Mouse (Mus musculus) megakaryocyte, adult 5-6 weeks (primary cell): ENCODE data around the gene Ehd2. TPM values are rescaled to one million over a fixed set of nuclear protein-coding genes. Genes with fewer than 3 reads are reported as not detected.

Experiments
- ATAC-seq: 2 replicates; pipeline ENCODE4 v1.8.0; 2016; ENCODE audit warnings: mild to moderate bottlenecking, inconsistent platforms; ENCODE audit not compliant: poor library complexity, severe bottlenecking
- total RNA-seq, 2 experiments: library from RNA; stranded (forward) in 1 of 2; stranded (reverse) in 1 of 2; fragments of 153-499, 151-499 nt in 1 of 2; fragments of 221-1000, 200-1000 nt in 1 of 2; gene quantifications; 2 replicates each; pipeline versions ENCODE4 v1.2.3 to v1.2.4; 2015 to 2017

Gene Ehd2
- total RNA-seq, 2 experiments from 2014 or later, result 0.04 to 0.07 TPM

DNA sequence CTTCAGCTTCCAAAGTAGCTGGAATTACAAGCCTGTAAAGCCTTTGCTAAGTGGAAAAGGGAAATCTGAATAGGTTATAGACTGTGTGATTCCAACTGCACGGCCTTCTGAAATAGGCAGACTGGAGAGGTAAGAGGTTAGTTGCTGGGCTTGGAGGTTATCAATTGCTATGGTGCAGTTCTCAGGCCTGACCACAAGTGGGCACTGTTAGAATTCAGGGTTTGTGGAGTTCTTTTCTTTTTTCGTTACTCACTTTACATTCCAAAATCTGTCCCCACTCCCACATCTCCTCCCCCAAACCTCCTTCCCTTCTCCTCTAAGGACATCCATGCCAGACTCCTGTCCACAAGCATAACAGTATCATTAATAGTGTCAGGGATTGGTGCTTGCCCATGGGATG is 53.1 kb downstream of the Ehd2 start:
- ATAC-seq, result peak; percentile 80

DNA sequence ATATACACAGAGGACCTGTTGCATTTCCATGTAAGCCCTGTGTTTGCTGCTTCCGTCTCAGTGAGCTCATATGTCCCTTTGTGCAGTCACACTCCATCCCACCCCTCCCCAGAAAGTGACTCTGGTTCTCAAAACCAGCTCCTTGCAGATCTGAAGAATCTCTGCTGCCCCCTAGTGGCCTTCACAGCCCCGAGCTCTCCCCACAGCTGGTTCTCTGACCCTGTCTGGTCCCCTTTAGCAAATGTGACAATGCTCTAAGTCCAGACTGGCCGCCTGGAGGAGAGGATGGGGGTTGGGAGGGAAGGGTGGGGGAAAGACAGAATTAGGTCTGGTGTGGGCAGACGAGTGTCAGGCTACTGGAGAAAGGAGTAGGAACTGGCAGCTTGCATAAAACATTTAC is 55.2 kb downstream of the Ehd2 start:
- ATAC-seq, result peak; percentile 57

DNA sequence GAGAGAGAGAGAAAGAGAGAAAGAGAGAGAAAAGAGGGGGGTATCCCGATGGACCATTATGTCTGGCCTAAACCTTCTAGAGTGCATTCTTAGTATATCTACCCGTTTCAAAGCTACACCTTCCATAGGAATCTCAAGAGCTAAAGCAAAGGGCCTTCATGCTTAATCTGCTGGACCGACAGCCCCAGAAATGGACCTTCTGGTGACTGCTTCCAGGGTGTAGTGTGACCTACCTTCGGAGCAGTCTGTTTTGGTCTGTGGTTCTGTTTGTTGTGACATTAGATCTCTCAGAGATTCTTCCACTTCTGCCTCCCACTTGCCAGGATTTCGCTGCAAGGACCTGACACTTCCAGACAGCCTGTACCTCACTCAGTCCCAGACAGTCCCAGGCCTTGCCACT is 56.8 kb downstream of the Ehd2 start:
- no peak for ATAC-seq

DNA sequence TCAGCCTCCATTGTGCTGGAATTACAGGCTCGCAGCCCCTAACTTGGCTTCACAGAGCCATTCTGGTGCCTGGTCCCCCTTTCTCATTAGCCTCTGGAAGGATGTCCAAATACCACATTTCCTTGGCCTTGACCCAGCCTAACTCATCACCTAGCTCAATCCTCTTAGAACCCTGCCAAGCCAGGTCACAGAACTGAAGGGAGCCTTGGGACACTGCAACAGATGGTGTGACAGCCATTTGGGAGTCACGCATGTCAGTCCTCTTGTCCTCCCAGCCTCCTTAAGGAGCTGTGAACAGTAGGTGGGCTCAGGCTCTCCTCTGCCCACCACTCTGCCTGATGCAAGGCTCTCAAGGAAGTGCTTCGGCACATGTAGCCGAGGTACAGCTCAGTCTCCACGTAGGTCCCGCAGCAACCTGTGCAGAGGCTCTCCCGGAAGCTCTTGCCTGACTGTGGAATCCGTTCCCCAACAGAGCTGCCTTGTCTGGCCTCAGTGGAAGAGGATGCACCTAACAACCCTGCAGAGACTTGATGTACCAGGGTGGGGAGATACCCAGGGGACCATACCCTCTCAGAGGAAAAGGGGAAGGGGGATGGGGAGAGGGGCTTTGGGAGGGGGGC is 59.3 kb downstream of the Ehd2 start:
- no peak for ATAC-seq

DNA sequence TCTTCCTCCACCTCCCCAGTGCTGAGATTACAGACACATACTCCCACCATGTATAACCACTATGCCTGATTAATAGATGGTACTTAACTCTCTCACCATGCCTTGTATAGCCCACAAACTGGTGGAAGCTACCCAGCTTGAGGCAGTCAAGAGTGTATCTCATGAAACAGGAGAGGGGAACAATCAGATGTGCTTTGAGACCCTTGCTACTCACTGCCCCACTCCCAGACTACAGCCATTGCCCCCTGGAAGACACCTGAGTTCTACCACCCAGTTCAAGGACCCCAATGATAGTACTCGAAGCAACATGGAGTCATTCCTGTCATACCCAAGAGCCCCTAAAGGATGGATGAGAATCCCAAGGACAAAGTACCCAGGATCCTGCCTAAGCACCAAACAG is 60.8 kb downstream of the Ehd2 start:
- no peak for ATAC-seq

DNA sequence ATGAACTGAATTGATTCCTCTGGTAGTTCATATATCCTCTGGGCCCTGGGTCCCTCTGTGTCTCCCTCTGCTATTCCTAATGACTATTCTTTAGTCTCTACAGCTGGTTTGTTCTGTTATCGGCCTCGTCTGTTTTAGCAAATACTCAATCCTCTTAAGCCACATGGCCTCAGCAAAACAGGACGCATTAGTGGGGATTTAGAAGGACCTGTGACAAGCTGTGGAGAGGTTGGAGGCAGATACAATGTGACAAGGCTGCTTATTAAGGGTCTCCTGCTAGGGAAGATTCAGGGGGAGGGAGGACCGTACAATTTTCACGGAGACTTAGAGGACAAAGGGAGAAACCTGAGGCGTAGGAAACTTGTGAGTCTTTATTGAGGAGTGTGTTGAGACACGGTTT is 61.5 kb downstream of the Ehd2 start:
- ATAC-seq, result no peak

DNA sequence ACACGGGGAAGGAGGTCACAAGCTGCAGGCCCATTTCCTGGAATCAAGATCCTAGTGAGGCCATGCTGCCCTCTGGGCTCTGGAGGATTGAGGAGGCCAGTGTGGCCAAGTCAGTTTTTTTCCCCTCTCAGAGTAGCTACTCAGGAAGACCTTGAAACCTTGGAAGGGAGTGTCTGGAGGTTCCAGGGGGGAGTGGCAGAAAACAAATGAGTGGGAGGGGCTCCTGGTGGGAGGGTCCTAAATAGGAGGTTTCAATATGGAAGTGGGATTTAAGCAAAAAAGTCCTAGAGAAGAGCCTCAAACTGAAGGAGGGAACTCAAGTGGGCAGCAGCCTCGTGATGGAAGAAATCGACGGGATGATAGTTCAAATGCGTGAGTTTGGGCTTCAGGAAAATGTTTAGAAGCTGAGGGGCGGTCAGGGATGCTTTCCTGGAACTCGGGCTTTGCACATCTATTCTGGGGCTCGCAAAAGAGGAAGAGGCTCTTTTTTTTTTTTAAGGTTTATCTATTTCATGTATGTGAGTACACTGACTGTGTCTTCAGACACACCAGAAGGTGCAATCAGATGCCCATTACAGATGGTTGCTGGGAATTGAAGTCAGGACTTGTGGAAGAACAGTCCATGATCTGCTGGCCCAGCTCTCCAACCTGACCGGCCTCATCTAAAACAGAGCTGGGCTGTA is 65.9 kb downstream of the Ehd2 start:
- ATAC-seq, result no peak

Other genes with a start within 250 kb of the Ehd2 start
- not detected in 2 replicates for gene Obox5, start 217.4 kb downstream of the Ehd2 start, total RNA-seq (2015)
- gene Obox5, start 217.4 kb downstream of the Ehd2 start, total RNA-seq (2017), result not detected in 2 replicates
- gene Obox6, start 127.9 kb downstream of the Ehd2 start, total RNA-seq (2015), result not detected in 2 replicates
- gene Obox6, start 127.9 kb downstream of the Ehd2 start, total RNA-seq (2017), result not detected in 2 replicates
- gene Crx, start 87.6 kb downstream of the Ehd2 start, total RNA-seq (2015), result not detected in 2 replicates
- gene Crx, start 87.6 kb downstream of the Ehd2 start, total RNA-seq (2017), result not detected in 2 replicates
- gene Crxos, start 85.0 kb downstream of the Ehd2 start, total RNA-seq (2015), result not detected in 2 replicates
- not detected in 2 replicates for gene Crxos, start 85.0 kb downstream of the Ehd2 start, total RNA-seq (2017)
- gene Selenow, start 45.2 kb downstream of the Ehd2 start, total RNA-seq (2015), result 96.9 and 102 TPM in 2 replicates
- gene Selenow, start 45.2 kb downstream of the Ehd2 start, total RNA-seq (2017), result 31.5 and 33.7 TPM in 2 replicates
- gene Nop53, start 21.5 kb downstream of the Ehd2 start, total RNA-seq (2015), result 80.2 and 90.4 TPM in 2 replicates
- gene Nop53, start 21.5 kb downstream of the Ehd2 start, total RNA-seq (2017), result 293 and 315 TPM in 2 replicates
- gene Bicra, start 80.4 kb upstream of the Ehd2 start, total RNA-seq (2015), result 19.5 and 28.6 TPM in 2 replicates
- gene Bicra, start 80.4 kb upstream of the Ehd2 start, total RNA-seq (2017), result 1.9 and 2.8 TPM in 2 replicates
- gene Zfp541, start 94.2 kb upstream of the Ehd2 start, total RNA-seq (2015), result 0.16 and 0.27 TPM in 2 replicates
- 0.53 TPM in 1 of 2 replicates, not detected in the other for gene Zfp541, start 94.2 kb upstream of the Ehd2 start, total RNA-seq (2017)
- 62.0 and 65.7 TPM in 2 replicates for gene Napa, start 130.9 kb upstream of the Ehd2 start, total RNA-seq (2015)
- 39.8 and 39.9 TPM in 2 replicates for gene Napa, start 130.9 kb upstream of the Ehd2 start, total RNA-seq (2017)
- 8.9 and 9.9 TPM in 2 replicates for gene Kptn, start 152.3 kb upstream of the Ehd2 start, total RNA-seq (2015)
- 9.7 and 18.9 TPM in 2 replicates for gene Kptn, start 152.3 kb upstream of the Ehd2 start, total RNA-seq (2017)
- gene Slc8a2, start 162.3 kb upstream of the Ehd2 start, total RNA-seq (2015), result not detected in 2 replicates
- gene Slc8a2, start 162.3 kb upstream of the Ehd2 start, total RNA-seq (2017), result not detected in 2 replicates
- gene Meis3, start 207.5 kb upstream of the Ehd2 start, total RNA-seq (2015), result 0.89 and 1.9 TPM in 2 replicates
- not detected in 2 replicates for gene Meis3, start 207.5 kb upstream of the Ehd2 start, total RNA-seq (2017)